Mouse (Mus musculus) lung, postnatal 0 days (tissue): ENCODE data around the gene Efcab3.

ENCODE experiments used
- CTCF ChIP-seq: IDR thresholded peaks from 2 replicates; pipeline ENCODE4 v1.5.1; 2016; ENCODE audit warnings: antibody characterized with exemption, mild to moderate bottlenecking
- EP300 ChIP-seq: IDR thresholded peaks from 2 replicates; pipeline ENCODE4 v1.6.1; 2016; ENCODE audit warnings: antibody characterized with exemption, mild to moderate bottlenecking, control low read depth

DNA sequence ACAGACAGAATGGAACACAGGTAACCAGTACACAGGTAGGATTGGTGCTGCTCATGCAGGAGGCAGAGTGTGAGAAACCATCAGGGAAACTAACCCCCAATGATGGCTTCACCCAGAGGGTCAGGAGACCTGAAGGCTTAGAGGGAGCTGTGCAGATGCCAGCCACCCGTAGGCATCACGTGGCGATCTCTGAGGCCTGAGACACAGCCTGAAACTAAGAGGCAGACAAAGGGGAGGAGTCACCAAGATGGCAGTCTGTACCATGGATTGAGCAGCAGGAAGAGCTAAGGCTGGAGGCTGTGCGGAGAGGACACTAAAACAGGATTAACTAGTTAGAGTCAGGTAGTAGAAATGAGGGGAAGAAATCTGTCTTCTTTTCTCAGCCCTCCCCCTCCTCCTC is 87.3 kb downstream of the Efcab3 start:
- no peak for TF ChIP-seq CTCF
- TF ChIP-seq EP300 = no peak
